Mouse (Mus musculus): ENCODE data around the gene Ccdc170.

DNA sequence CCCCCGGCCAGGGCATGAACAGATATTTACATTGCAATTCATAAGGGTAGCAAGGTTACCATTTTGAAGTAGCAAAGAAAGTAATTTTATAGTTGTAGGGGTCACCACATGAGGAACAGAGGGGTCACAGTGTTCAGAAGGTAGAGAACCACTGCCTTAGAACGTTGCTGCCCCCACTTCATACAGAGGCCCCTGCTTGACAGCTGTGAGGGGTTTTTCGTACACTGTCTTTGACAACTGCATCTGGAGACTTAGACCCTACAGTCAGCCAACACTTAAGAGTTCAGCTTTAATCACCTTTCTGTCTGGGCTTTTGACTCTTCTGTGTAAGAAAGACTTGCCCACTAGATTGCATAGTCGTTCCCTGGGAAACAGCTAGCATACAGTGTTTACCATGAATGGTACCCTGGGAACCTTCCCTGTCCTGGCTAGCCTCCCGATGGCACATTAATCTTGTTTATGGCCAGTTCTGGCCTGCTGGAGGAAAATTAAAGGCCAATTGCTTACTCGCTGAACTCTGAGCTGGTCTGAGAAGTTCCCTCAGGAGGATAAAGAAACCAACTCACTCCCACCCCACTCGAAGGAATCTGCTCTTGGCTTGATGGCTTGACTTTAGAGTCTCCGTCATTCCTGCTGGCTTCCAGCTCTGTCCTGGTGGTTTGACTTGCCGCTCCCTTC, 71.3 kb downstream of the Ccdc170 start:
- no peak for TF ChIP-seq CTCF (IDR thresholded peaks at IDR 0.05)
- no peak for TF ChIP-seq POLR2A (IDR thresholded peaks at IDR 0.05; ENCODE audit: insufficient read depth, low read depth, low read length)
- no peak for TF ChIP-seq EP300 (IDR thresholded peaks at IDR 0.05; ENCODE audit: insufficient read depth, low read depth, low read length)
